Mouse (Mus musculus) liver, embryonic 14.5 days (tissue): ENCODE measurements around the gene Kansl1.

Experiments
- CTCF ChIP-seq: IDR thresholded peaks from 2 replicates; pipeline ENCODE4 v1.5.1; 2016; ENCODE audit warnings: antibody characterized with exemption, low read depth, control low read depth
- EP300 ChIP-seq: IDR thresholded peaks from 2 replicates; pipeline ENCODE4 v1.6.1; 2016; ENCODE audit warnings: antibody characterized with exemption, low read depth

GRCm38 (mm10) chr11:104461551-104461950 is 7.1 kb downstream of the Kansl1 start:
- no peak for TF ChIP-seq EP300
- peak; percentile 69 for TF ChIP-seq CTCF
